Mouse (Mus musculus) layer of hippocampus, postnatal 10 days (tissue): ENCODE measurements around the gene Slc25a12. TPM values are rescaled to one million over a fixed set of nuclear protein-coding genes. Genes with fewer than 3 reads are reported as not detected.

Source experiments
- DNase-seq, 2 experiments: peaks; one replicate each; pipeline ENCODE4 v3.0.0; 2021; ENCODE audit warnings: low spot score in 2 of 2
- total RNA-seq, 2 experiments: library from RNA; stranded (reverse); gene quantifications; 2 replicates each; pipeline ENCODE4 v1.2.3; 2021

The Slc25a12 gene
- total RNA-seq, 2 experiments from 2014 or later: 169 to 170 TPM

DNA sequence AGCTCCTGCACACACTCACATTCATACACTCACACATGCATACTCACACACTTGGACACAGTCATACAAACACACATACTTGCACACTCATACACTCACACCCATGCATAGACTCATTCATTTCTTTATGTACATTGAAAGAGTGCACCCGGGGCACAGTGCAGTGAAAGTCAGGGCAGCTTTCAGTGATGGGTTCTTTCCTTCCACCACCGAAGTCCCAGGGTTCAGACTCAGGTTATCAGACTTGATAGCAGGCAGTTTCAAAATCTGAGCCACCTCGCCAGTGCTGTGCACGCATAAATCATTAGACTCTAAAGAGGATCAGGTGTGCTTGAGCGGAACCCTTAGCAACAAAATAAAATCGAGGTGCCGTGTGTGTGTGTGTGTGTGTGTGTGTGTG is 17.4 kb downstream of the Slc25a12 start:
- no peak for DNase-seq

- DNase-seq: no peak
These were observed 18.0 kb downstream of the Slc25a12 start for GRCm38 (mm10) chr2:71349511-71349910.

- no peak for DNase-seq
These were observed 19.6 kb downstream of the Slc25a12 start for GRCm38 (mm10) chr2:71347732-71348490.

GRCm38 (mm10) chr2:71347160-71347559 is 20.4 kb downstream of the Slc25a12 start:
- no peak for DNase-seq

DNA sequence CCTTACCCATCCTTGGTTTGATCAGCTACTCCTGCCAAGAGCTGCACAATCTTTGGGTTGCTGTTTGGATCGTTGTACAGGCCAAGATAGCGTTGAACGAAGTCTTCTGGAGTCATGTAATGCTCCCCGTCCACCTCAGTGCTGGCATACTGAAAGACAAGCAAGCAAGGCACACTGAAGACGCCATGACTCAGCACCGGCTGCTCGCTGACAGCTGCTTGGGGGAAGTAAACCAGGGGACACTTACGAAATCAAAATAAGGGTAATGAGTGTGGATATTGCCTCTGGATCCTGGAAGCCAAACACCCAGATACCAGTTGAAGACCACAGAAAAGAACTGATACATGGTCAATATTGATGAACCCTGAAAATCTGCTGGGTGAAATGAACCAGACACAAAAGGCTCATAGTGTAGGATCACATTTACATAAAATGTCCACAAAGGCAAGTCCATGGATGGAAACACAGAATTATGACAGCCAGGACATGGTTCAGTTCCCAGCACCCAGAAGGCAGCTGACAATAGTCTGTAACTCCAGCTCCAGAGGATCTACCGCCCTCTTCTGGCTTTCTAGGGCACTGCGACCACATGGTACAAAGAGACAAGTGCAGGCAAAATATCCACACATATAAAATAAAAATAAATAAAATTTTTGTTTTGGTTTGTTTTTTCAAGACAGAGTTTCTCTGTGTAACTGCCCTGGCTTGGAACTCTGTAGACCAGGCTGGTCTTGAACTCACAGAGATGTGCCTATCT is 23.5 kb downstream of the Slc25a12 start:
- no peak for DNase-seq

DNA sequence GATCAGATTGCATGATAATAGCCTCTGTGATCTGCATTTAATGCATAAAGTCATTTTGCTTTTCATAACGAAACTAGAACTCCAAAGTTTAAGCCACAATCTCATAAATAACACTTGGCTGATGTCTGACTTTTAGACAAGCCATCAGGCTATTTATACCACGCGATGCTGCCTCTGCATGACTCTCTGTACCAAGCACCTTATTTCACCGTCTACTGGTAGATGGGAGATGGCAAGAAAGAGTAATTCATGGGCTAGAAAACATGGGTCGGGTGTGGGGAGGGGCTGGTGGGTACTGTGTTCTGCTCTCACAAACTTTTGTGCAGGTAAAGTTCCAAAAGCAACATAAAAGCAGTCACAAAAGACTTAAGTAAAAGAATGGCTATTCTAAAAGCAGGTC is 27.4 kb downstream of the Slc25a12 start:
- no peak for DNase-seq

GRCm38 (mm10) chr2:71338145-71338796 is 29.3 kb downstream of the Slc25a12 start:
- DNase-seq: no peak

DNA sequence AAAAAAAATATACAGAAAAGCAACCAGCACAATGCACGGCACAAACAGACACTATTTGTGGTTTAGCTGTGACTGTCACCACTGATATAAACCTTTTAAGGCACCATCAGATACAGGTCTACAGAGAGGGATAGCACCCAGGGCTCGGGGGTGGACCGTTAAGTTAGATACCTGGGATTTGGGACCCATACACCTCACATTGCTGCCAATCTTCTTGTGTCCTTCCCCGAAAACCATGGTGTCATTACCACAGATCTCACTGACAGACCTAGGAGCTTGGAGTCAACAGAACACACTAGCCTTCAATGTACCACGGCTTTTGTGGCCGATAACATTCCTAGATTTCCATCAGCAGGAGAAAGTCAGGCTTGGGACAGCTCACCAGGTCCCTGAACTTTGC is 30.9 kb downstream of the Slc25a12 start:
- DNase-seq: no peak

DNA sequence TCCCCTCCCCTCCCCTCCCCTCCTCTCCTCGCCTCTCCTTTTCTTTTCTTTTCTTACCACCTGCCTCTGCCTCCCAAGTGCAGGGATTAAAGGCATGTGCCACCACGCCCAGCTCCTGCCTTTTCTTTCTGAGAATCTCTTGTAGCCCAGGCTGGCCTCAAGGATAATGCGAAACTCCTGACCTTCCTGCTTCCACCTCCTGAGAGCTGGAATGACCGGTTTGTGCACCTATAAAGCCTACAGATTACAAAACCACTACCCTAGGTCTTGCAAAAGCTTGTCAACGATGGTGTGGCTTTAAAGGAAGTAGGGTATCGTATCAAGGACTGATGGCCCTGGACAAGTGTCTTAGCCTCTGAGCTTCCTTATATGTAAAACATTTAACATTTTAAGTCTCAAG is 31.3 kb downstream of the Slc25a12 start:
- DNase-seq: no peak

- DNase-seq: no peak
These were observed 33.3 kb downstream of the Slc25a12 start for GRCm38 (mm10) chr2:71333986-71334822.

DNA sequence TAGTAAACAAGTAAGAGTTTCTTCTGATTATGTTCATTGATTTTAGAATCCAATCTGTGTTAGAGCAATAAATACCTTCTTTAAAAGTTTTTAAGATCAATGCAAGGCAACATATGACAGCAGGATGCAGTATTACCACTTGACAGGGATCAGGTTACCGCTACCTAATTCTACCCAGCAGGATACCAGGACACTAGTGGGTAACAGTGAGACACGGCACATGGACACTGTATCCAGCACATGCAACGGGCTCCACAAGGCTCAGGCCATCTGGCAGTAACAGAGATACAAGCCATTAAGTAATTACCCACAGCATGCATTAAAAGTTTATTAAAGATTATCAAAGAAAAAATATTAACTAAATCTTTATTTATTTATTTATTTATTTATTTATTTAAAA is 37.8 kb downstream of the Slc25a12 start:
- no peak for DNase-seq

DNA sequence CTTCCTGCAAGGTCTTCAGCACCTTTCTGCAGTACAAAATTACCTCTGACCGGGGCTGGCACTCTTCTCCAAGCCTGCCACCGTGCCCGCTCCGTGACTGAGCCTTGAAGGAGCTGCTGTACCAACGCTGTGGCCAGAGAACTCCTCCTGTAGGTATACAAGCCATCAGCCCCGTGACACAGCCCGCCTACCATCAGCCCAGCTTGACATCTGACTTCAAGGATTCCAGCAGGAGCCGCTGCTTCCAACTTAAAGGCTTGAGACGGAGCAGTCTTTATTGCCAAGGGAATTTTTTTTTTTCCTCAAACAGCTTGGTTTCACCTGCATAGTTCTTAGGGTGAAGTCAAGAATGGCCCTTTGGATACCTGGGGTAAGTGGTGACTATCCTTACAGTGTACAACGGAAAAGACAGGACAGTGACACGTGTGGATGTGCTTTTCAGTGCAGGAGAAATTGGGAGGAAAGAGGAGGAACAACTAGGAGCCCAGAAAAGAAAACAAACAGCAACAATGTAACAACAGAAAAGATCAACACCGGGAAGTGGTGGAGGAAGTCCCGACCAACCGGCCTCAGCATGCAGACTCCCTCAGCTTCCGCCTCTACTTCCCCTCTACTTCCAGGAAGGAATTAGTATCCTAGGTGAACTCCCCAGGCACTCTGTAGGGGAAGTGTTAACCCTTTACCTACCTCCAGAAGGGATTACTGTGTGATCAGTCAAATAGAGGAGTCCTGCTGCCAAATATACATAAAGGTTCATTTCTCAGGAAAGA is 39.0 kb downstream of the Slc25a12 start:
- DNase-seq: no peak

DNA sequence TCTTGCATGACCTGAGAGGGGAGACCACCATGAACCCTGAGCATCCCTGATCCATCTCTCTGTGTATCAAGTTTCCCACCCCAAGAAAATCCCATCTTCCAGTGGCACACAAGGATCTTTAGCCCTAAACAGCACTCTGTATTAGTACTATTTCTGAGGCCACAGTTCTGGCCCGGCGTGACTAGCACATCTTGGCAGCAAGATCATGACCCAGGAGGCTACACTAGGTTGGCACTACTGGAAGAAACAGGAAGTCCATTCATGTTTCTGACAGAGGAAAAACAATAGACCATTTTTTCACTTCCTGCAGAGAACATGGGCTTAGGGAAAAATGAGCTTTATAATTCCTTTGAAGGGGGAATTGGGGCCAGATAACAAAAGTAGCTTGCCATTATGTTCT is 39.8 kb downstream of the Slc25a12 start:
- no peak for DNase-seq

DNA sequence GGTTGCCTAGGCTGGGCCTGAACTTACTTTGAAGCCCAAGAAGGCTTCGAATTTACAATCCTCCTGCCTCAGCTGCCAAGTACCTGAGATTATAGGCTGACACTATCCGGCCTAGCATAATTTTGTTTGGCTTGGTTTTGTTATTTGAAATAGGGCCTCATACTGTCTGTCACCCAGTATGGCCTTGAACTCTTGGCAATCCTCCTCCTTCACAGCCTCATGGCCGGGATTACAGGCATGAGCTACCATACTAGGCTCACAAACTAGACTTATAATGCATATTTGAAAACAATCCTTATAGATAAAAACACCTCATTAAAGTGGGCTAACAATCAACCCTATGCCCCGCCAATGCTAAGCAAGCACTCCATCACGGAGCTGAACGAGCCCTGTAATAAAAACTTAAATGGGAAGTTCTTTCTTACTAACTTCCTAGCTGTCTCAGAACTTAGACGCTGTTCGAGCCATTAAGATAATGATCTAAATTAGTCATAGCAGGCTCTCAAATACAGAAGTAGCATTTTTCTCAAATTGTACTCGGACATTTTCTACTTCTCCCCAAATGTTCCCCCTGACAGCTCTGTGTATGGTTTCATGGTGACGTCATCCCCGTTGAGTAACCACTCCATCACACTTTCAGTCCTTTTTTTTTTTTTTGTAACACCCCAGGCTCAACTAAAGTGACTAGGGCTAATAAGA is 40.6 kb downstream of the Slc25a12 start:
- DNase-seq: no peak

DNA sequence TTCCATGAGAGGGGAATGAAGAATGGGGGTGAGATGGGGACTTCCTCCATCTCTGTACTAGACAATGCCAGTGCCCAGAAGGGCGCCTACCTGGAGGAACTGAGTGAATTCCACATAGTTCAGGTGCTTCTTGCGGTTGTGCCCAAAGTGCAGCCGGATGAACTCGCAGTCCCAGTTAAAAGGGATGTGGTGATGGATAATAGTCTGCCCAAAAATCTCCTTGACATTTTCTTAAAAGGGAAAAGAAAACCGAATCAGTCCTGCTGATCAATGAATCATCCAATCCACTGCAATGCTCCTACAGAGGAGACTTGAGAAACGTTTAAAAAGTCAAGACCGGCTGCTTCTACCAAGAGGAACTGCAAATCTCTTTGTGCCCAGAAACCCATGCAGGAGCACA is 43.7 kb downstream of the Slc25a12 start:
- DNase-seq: no peak

- DNase-seq: no peak
These were observed 46.1 kb downstream of the Slc25a12 start for GRCm38 (mm10) chr2:71321486-71321885.

GRCm38 (mm10) chr2:71316116-71316789 is 51.3 kb downstream of the Slc25a12 start:
- no peak for DNase-seq

- no peak for DNase-seq
These were observed 52.5 kb downstream of the Slc25a12 start for GRCm38 (mm10) chr2:71315022-71315421.

DNA sequence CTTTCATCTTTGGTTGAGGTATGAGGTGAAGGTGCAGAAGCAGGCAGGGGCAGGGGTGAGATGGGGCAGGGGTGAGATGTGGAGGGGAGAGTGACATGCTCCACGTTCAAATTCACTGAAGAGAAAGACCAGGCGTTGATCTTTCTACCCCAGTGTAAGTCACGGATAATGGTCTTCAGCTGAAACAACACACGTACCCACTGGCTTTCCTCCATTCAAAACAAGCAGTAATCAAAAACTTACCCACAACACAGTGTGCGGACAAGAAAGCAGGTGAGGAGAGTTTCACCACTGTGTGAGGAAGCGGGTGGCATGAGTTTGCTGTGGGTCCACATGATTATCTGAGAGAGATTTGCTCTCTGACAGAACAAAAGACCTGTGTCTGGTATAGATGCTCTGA is 53.5 kb downstream of the Slc25a12 start:
- no peak for DNase-seq
